Mouse (Mus musculus): ENCODE results near the gene Chst13. TPM values are rescaled to one million over a fixed set of nuclear protein-coding genes. Genes with fewer than 3 reads are reported as not detected.

The Chst13 gene
- 1.2 and 2.8 TPM in 2 replicates for polyA plus RNA-seq (2012; rRNA removed; ENCODE audit: low replicate concordance)

DNA sequence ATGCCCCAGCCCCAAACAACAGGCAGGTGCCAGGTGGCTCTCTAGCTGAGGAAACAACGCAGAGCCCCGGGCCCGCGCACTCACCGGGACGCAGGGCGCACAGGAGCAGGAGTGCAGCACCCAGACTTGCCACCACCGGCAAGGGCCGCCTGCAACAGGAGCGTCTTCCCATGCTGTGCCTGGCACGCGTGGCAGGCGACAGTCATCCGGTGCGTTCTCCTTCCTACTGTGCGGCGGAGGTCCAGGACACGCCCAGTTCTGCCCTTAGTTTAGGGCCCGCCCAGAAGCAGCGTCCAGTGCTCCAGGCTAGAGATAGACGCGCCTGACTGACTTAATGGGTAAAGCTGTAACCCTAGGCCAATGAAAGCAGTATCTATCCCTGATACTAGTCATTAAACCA lies at the start of gene Chst13:
Gene Chst13 (minus strand): TSS at position 195 of the 400 bp plus-strand sequence.

DNA sequence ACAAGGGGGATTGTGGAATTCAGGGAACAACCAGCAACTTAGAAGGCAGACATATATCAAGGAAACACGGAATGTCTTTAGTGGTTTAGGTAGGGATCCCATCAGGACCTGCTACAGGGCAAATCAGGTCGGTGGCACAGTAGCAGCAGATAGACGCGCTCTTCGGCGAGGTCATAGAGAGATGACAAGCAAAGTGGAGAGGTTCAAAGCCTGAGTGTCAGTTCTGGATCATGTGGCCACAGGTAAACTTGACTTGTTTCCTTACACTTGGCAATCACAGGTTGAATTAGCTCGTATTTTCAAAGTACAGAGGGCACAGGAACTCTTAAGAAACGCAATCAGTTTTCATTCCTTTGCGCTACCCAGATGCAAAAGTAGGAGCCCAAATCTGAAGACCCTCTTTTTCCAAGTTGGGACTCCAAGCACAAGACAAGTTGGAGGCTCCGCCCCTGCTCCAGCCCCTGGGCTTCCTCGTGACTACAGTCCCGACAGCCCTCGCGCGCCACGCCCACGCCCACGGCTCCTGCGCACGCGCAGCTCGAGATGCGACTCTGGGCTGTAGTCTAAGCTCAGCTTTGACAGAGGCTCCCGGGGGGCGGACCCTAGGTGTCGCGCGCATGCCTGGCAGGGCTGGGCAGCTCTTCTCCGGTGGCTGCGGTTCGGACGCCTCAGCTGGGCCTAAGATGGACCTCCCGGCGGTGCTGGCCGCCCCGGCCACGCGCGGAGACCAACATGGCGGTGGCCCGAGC lies 44.2 kb upstream of the Chst13 start, which contains the start of gene Zxdc:
Gene Zxdc (plus strand): TSS at position 517 of the 749 bp plus-strand sequence.

DNA sequence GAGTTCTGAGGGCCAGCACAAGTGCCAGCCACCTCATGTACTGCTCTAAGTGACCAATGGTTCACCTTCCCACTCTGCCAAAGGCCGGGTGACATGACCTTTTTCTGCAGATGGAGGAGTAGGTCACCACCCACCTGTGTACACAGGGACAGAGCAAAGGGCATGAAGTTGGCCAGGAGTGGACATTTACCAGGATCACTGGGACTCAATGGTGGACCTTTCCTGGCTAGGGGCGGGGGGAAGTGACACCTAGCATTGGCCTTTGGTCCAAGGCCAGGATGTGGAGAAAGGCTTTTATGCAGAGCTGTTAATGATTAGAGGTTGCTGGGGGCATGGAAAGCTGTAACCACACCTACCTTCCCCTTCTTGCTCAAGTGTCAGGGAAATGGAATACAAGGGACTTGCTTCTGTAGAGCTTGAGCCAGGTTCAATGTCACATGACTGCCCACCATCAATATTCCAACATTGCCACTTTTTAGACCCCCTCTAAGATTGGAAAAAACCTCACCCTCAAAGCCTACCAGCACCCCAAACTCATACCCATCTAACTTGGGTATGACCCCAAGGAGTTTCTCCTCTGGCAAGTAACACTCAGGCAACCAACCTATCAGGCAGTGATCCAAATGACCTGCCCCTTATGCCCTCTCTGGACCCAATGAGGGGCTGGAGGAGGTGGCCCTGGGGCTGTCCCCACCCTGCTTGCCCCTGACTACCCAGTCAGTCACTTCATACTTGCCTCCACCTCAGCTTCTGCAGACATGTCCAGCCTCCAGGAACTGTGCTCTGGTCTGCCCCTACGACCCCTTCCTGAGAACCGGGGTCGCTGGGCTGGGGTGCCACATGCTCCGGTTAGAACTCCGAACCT lies 7.8 kb upstream of the Chst13 start, which contains the start of gene Uroc1:
Gene Uroc1 (plus strand): TSS at position 724 of the 865 bp plus-strand sequence.

DNA sequence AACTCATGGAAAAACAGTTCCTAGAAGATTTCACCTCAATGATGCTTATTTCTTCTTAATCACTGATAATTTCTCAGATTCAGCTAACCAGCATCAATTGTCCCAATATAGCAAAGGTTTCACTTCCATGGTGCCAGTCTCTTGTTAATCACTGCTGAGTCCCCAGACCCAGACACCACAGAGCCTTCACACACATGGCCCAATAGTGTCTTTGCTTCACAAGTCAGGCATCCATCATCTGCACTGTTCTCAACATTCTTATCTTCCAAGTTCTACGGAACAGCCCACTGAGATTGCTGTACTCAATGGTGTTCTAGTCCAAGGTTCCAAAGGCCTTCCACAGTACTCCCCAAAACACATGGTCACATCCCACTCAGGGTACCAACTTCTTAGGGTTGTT lies 24.1 kb downstream of the Chst13 start, which contains the start of gene BC048671:
Gene BC048671 (plus strand): TSS at position 301 of the 400 bp plus-strand sequence.

Other genes starting within 250 kb of the Chst13 start
- gene Vmn1r49, start 246.7 kb downstream of the Chst13 start, polyA plus RNA-seq (2012; rRNA removed; ENCODE audit: low replicate concordance): not detected in 2 replicates
- not detected in 2 replicates for gene Vmn1r50, start 223.8 kb downstream of the Chst13 start, polyA plus RNA-seq (2012; rRNA removed; ENCODE audit: low replicate concordance)
- not detected in 2 replicates for gene Vmn1r51, start 202.6 kb downstream of the Chst13 start, polyA plus RNA-seq (2012; rRNA removed; ENCODE audit: low replicate concordance)
- not detected in 2 replicates for gene Vmn1r52, start 150.4 kb downstream of the Chst13 start, polyA plus RNA-seq (2012; rRNA removed; ENCODE audit: low replicate concordance)
- not detected in 2 replicates for gene V1ra8, start 122.4 kb downstream of the Chst13 start, polyA plus RNA-seq (2012; rRNA removed; ENCODE audit: low replicate concordance)
- gene Vmn1r53, start 100.7 kb downstream of the Chst13 start, polyA plus RNA-seq (2012; rRNA removed; ENCODE audit: low replicate concordance): 0.42 TPM in 1 of 2 replicates, not detected in the other
- not detected in 2 replicates for gene Vmn1r54, start 78.9 kb downstream of the Chst13 start, polyA plus RNA-seq (2012; rRNA removed; ENCODE audit: low replicate concordance)
- not detected in 2 replicates for gene BC048671, start 24.0 kb downstream of the Chst13 start, polyA plus RNA-seq (2012; rRNA removed; ENCODE audit: low replicate concordance)
- 1.1 TPM in 1 of 2 replicates, not detected in the other for gene Uroc1, start 8.1 kb upstream of the Chst13 start, polyA plus RNA-seq (2012; rRNA removed; ENCODE audit: low replicate concordance)
- gene Zxdc, start 44.3 kb upstream of the Chst13 start, polyA plus RNA-seq (2012; rRNA removed; ENCODE audit: low replicate concordance): 16.9 and 52.5 TPM in 2 replicates
- gene Cfap100, start 103.6 kb upstream of the Chst13 start, polyA plus RNA-seq (2012; rRNA removed; ENCODE audit: low replicate concordance): 0.11 and 2.4 TPM in 2 replicates
- 69.9 and 100 TPM in 2 replicates for gene Klf15, start 137.4 kb upstream of the Chst13 start, polyA plus RNA-seq (2012; rRNA removed; ENCODE audit: low replicate concordance)
- 56.9 and 58.4 TPM in 2 replicates for gene Aldh1l1, start 161.2 kb upstream of the Chst13 start, polyA plus RNA-seq (2012; rRNA removed; ENCODE audit: low replicate concordance)

Data from mammary gland, adult 2 months (tissue).